Mouse (Mus musculus): ENCODE results near the gene Trpm5. TPM values are rescaled to one million over a fixed set of nuclear protein-coding genes. Genes with fewer than 3 reads are reported as not detected.

Trpm5 gene
- polyA plus RNA-seq, 1 experiment from 2014 or later: 14.1 TPM

GRCm38 (mm10) chr7:143034519-143035450 is 59.7 kb downstream of the Trpm5 start:
- no peak overlapping the region for H3K4me3 ChIP-seq (ENCODE audit: low read depth, low read length)

GRCm38 (mm10) chr7:143034112-143034511 is 60.3 kb downstream of the Trpm5 start:
- Histone ChIP-seq H3K9ac (ENCODE audit: low read length) (no peak overlapping the region), H3K27ac (ENCODE audit: low read depth) (no peak overlapping the region), H3K36me3 (ENCODE audit: control insufficient read depth, insufficient read depth, low read length) (peaks cover 7% of the 10 kb centered on the region), H3K27me3 (replicated peaks; ENCODE audit: control insufficient read depth, insufficient read depth, low read length) (peaks cover 10% of the 10 kb centered on the region; the same call in 1 of the 2 replicates), H3K4me1 (replicated peaks; ENCODE audit: control insufficient read depth, insufficient read depth, low read length) (no peaks in the 10 kb centered on the region), H3K9me3 (ENCODE audit: control insufficient read depth, low read length) (no peaks in the 10 kb centered on the region), H3K4me3 (ENCODE audit: low read depth, low read length) (no peak overlapping the region), H3K4me2 (ENCODE audit: low read length) (no peak overlapping the region)
- ATAC-seq (replicated peaks; ENCODE audit: low FRiP score, low TSS enrichment, low read depth) (no peak), DNase-seq (ENCODE audit: low spot score) (no peak)
- 93% methylated on average over 2 of the region's 2 CpGs for WGBS

More at GRCm38 (mm10) chr7:143034519-143035450, 59.7 kb downstream of the Trpm5 start:
- Histone ChIP-seq H3K9me3 (ENCODE audit: control insufficient read depth, low read length) (no peaks in the 10 kb centered on the region), H3K4me1 (replicated peaks; ENCODE audit: control insufficient read depth, insufficient read depth, low read length) (no peaks in the 10 kb centered on the region), H3K9ac (ENCODE audit: low read length) (no peak overlapping the region), H3K36me3 (ENCODE audit: control insufficient read depth, insufficient read depth, low read length) (peaks cover 7% of the 10 kb centered on the region), H3K27me3 (replicated peaks; ENCODE audit: control insufficient read depth, insufficient read depth, low read length) (peaks cover 10% of the 10 kb centered on the region; the same call in 1 of the 2 replicates), H3K27ac (ENCODE audit: low read depth) (no peak overlapping the region), H3K4me2 (ENCODE audit: low read length) (no peak overlapping the region)
- WGBS: 94% methylated on average over 8 of the region's 8 CpGs
- DNase-seq (ENCODE audit: low spot score) (no peak), ATAC-seq (replicated peaks; ENCODE audit: low FRiP score, low TSS enrichment, low read depth) (no peak)

- H3K27me3 ChIP-seq (replicated peaks; ENCODE audit: control insufficient read depth, insufficient read depth, low read length): peaks cover 10% of the 10 kb centered on the region; the same call in 1 of the 2 replicates
- H3K36me3 ChIP-seq (ENCODE audit: control insufficient read depth, insufficient read depth, low read length): peaks cover 7% of the 10 kb centered on the region
- no peaks in the 10 kb centered on the region for H3K4me1 ChIP-seq (replicated peaks; ENCODE audit: control insufficient read depth, insufficient read depth, low read length)
- H3K27ac ChIP-seq (ENCODE audit: low read depth): no peak overlapping the region
- ATAC-seq (replicated peaks; ENCODE audit: low FRiP score, low TSS enrichment, low read depth): no peak
- WGBS: 83% methylated on average over 4 of the region's 4 CpGs
- H3K9ac ChIP-seq (ENCODE audit: low read length): no peak overlapping the region
- H3K4me2 ChIP-seq (ENCODE audit: low read length): no peak overlapping the region
- DNase-seq (ENCODE audit: low spot score): no peak
- no peak overlapping the region for H3K4me3 ChIP-seq (ENCODE audit: low read depth, low read length)
- H3K9me3 ChIP-seq (ENCODE audit: control insufficient read depth, low read length): no peaks in the 10 kb centered on the region
Observed at GRCm38 (mm10) chr7:143033581-143033980, 60.9 kb downstream of the Trpm5 start.

GRCm38 (mm10) chr7:143031816-143032215 is 62.6 kb downstream of the Trpm5 start:
- H3K27me3 ChIP-seq (replicated peaks; ENCODE audit: control insufficient read depth, insufficient read depth, low read length): peaks cover 3% of the 10 kb centered on the region; the same call in 1 of the 2 replicates
- no peak overlapping the region for H3K27ac ChIP-seq (ENCODE audit: low read depth)
- H3K4me2 ChIP-seq (ENCODE audit: low read length): no peak overlapping the region
- no peak overlapping the region for H3K9ac ChIP-seq (ENCODE audit: low read length)
- H3K4me1 ChIP-seq (replicated peaks; ENCODE audit: control insufficient read depth, insufficient read depth, low read length): no peaks in the 10 kb centered on the region
- DNase-seq (ENCODE audit: low spot score): no peak
- peaks cover 7% of the 10 kb centered on the region for H3K36me3 ChIP-seq (ENCODE audit: control insufficient read depth, insufficient read depth, low read length)
- ATAC-seq (replicated peaks; ENCODE audit: low FRiP score, low TSS enrichment, low read depth): no peak
- WGBS: 71% methylated on average over 1 of the region's 1 CpGs
- no peaks in the 10 kb centered on the region for H3K9me3 ChIP-seq (ENCODE audit: control insufficient read depth, low read length)
- H3K4me3 ChIP-seq (ENCODE audit: low read depth, low read length): no peak overlapping the region

- 86% methylated on average over 4 of the region's 4 CpGs for whole genome bisulfite sequencing
- DNase-seq (ENCODE audit: low spot score) (no peak), ATAC-seq (replicated peaks; ENCODE audit: low FRiP score, low TSS enrichment, low read depth) (no peak)
- Histone ChIP-seq H3K27me3 (replicated peaks; ENCODE audit: control insufficient read depth, insufficient read depth, low read length) (no peaks in the 10 kb centered on the region; the same call in 1 of the 2 replicates), H3K4me3 (ENCODE audit: low read depth, low read length) (no peak overlapping the region), H3K36me3 (ENCODE audit: control insufficient read depth, insufficient read depth, low read length) (no peaks in the 10 kb centered on the region), H3K27ac (ENCODE audit: low read depth) (no peak overlapping the region), H3K9me3 (ENCODE audit: control insufficient read depth, low read length) (no peaks in the 10 kb centered on the region), H3K4me1 (replicated peaks; ENCODE audit: control insufficient read depth, insufficient read depth, low read length) (no peaks in the 10 kb centered on the region), H3K4me2 (ENCODE audit: low read length) (no peak overlapping the region), H3K9ac (ENCODE audit: low read length) (no peak overlapping the region)
Observed at GRCm38 (mm10) chr7:143027196-143027595, 67.2 kb downstream of the Trpm5 start.

GRCm38 (mm10) chr7:143025496-143025895 is 68.9 kb downstream of the Trpm5 start:
- Histone ChIP-seq H3K4me3 (ENCODE audit: low read depth, low read length) (no peak overlapping the region), H3K4me1 (replicated peaks; ENCODE audit: control insufficient read depth, insufficient read depth, low read length) (no peaks in the 10 kb centered on the region), H3K9ac (ENCODE audit: low read length) (no peak overlapping the region), H3K4me2 (ENCODE audit: low read length) (no peak overlapping the region), H3K27ac (ENCODE audit: low read depth) (no peak overlapping the region), H3K9me3 (ENCODE audit: control insufficient read depth, low read length) (no peaks in the 10 kb centered on the region), H3K27me3 (replicated peaks; ENCODE audit: control insufficient read depth, insufficient read depth, low read length) (no peaks in the 10 kb centered on the region; the same call in 1 of the 2 replicates), H3K36me3 (ENCODE audit: control insufficient read depth, insufficient read depth, low read length) (no peaks in the 10 kb centered on the region)
- no peak for ATAC-seq (replicated peaks; ENCODE audit: low FRiP score, low TSS enrichment, low read depth)
- no peak for DNase-seq (ENCODE audit: low spot score)
- 88% methylated on average over 3 of the region's 3 CpGs for WGBS

GRCm38 (mm10) chr7:143024293-143024692 is 70.1 kb downstream of the Trpm5 start:
- Histone ChIP-seq H3K4me1 (replicated peaks; ENCODE audit: control insufficient read depth, insufficient read depth, low read length) (no peaks in the 10 kb centered on the region), H3K4me2 (ENCODE audit: low read length) (no peak overlapping the region), H3K9ac (ENCODE audit: low read length) (no peak overlapping the region), H3K27ac (ENCODE audit: low read depth) (no peak overlapping the region), H3K36me3 (ENCODE audit: control insufficient read depth, insufficient read depth, low read length) (no peaks in the 10 kb centered on the region), H3K27me3 (replicated peaks; ENCODE audit: control insufficient read depth, insufficient read depth, low read length) (no peaks in the 10 kb centered on the region; the same call in 1 of the 2 replicates), H3K9me3 (ENCODE audit: control insufficient read depth, low read length) (no peaks in the 10 kb centered on the region), H3K4me3 (ENCODE audit: low read depth, low read length) (no peak overlapping the region)
- DNase-seq (ENCODE audit: low spot score) (no peak), ATAC-seq (replicated peaks; ENCODE audit: low FRiP score, low TSS enrichment, low read depth) (no peak)
- 95% methylated on average over 1 of the region's 1 CpGs for WGBS

GRCm38 (mm10) chr7:143023499-143023898 is 70.9 kb downstream of the Trpm5 start:
- WGBS: 77% methylated on average over 2 of the region's 2 CpGs
- no peak overlapping the region for H3K4me2 ChIP-seq (ENCODE audit: low read length)
- no peaks in the 10 kb centered on the region for H3K36me3 ChIP-seq (ENCODE audit: control insufficient read depth, insufficient read depth, low read length)
- H3K27ac ChIP-seq (ENCODE audit: low read depth): no peak overlapping the region
- H3K27me3 ChIP-seq (replicated peaks; ENCODE audit: control insufficient read depth, insufficient read depth, low read length): no peaks in the 10 kb centered on the region; the same call in 1 of the 2 replicates
- no peaks in the 10 kb centered on the region for H3K9me3 ChIP-seq (ENCODE audit: control insufficient read depth, low read length)
- H3K4me3 ChIP-seq (ENCODE audit: low read depth, low read length): no peak overlapping the region
- ATAC-seq (replicated peaks; ENCODE audit: low FRiP score, low TSS enrichment, low read depth) (no peak), DNase-seq (ENCODE audit: low spot score) (no peak)
- H3K9ac ChIP-seq (ENCODE audit: low read length): no peak overlapping the region
- H3K4me1 ChIP-seq (replicated peaks; ENCODE audit: control insufficient read depth, insufficient read depth, low read length): no peaks in the 10 kb centered on the region
